Mouse (Mus musculus) midbrain, embryonic 12.5 days (tissue): ENCODE measurements around the gene Psmb6. TPM values are rescaled to one million over a fixed set of nuclear protein-coding genes. Genes with fewer than 3 reads are reported as not detected.

Source experiments
- ATAC-seq: fragments of 200-750 bp; cut with Nextera tagmentation; 2 replicates; pipeline ENCODE4 v1.8.0; 2017; ENCODE audit warnings: low read depth, moderate TSS enrichment, moderate library complexity; ENCODE audit not compliant: low FRiP score
- H3K27ac ChIP-seq: fragments of 300-500 bp; sonication (generic); replicated peaks from 2 replicates; pipeline ENCODE4 v1.5.1; 2016; ENCODE audit warnings: mild to moderate bottlenecking
- H3K27me3 ChIP-seq: fragments of 300-500 bp; sonication (generic); 2 replicates; pipeline ENCODE4 v1.6.1; 2016; ENCODE audit warnings: mild to moderate bottlenecking
- H3K36me3 ChIP-seq: fragments of 300-500 bp; sonication (generic); 2 replicates; pipeline ENCODE4 v1.6.1; 2016
- H3K4me1 ChIP-seq: fragments of 300-500 bp; sonication (generic); 2 replicates; pipeline ENCODE4 v1.6.1; 2016
- H3K4me2 ChIP-seq: fragments of 300-500 bp; sonication (generic); replicated peaks from 2 replicates; pipeline ENCODE4 v1.6.1; 2016; ENCODE audit warnings: mild to moderate bottlenecking, moderate library complexity
- H3K4me3 ChIP-seq: fragments of 300-500 bp; sonication (generic); 2 replicates; pipeline ENCODE4 v1.5.1; 2016; ENCODE audit warnings: mild to moderate bottlenecking
- H3K9ac ChIP-seq: fragments of 300-500 bp; sonication (generic); replicated peaks from 2 replicates; pipeline ENCODE4 v1.6.1; 2016; ENCODE audit warnings: mild to moderate bottlenecking, moderate library complexity
- H3K9me3 ChIP-seq: fragments of 300-500 bp; sonication (generic); 2 replicates; pipeline ENCODE4 v1.6.1; 2016; ENCODE audit warnings: mild to moderate bottlenecking
- WGBS: fragments of 180-500 bp; shearing (Covaris S2); methylation state at CpG from one replicate; pipeline ENCODE4 v1.1.7; 2016; 5-methylcytosine and 5-hydroxymethylcytosine counted together
- polyA plus RNA-seq: library from polyadenylated mRNA; unstranded; fragments of >200 nt; fragmentation: Nextera tagmentation; extraction: Ambion mirVana; gene quantifications from 2 replicates; pipeline ENCODE4 v1.2.1, GENCODE M21; 2016

The Psmb6 gene
- polyA plus RNA-seq, 1 experiment from 2014 or later, result 783 TPM

DNA sequence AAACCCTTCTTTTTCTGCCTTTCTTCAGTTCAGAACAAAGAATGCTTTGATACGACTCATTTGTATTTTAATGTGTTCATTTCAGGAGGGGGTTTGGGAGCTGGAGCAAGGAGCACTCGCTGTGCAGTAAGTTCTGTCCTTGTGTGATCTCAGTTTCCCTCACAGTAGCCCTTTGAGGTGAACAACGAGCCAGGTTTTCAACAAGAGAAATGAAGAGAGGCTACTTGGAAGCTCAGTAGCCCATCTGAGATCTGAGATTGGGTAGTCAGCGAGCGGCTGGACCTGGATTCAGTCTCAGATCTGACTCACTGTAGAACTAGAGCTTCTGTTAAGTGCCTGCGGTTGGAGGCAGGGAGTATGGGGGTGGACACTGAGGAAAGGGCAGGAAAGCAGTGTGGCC, 48.7 kb downstream of the Psmb6 start:
- ATAC-seq, result no peak

DNA sequence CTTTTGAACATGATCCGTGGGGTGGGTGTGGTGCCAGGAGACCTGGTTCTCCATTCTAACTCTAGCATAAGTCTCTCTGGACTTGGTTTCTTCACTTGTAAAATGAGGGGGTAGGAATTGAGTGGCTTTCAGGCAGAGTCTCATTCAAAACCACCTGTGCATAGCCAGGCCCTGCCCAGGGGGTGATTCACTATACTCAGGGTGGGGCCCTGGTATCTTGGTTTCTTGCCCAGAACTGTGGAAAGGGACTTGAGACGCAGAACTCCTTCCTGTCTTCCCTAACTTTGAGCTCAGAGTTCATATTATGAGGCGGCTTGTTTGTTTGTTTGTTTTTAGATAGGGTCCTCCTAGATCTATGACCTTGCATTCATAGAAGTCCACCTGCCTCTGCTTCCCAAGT, 52.0 kb downstream of the Psmb6 start:
- 86% methylated on average over 3 of the region's 3 CpGs for WGBS
- Histone ChIP-seq H3K4me3 (no peak overlapping the region), H3K4me1 (peaks cover 46% of the 10 kb centered on the region), H3K9me3 (no peaks in the 10 kb centered on the region), H3K27ac (no peak overlapping the region), H3K27me3 (no peaks in the 10 kb centered on the region), H3K9ac (no peak overlapping the region), H3K4me2 (no peak overlapping the region), H3K36me3 (no peaks in the 10 kb centered on the region)
- ATAC-seq, result no peak

More for the DNA sequence above, 48.7 kb downstream of the Psmb6 start:
- Histone ChIP-seq H3K9me3 (no peaks in the 10 kb centered on the region), H3K9ac (no peak overlapping the region), H3K27ac (peak overlapping the region; percentile 7; the same call in 1 of the 2 replicates), H3K4me2 (no peak overlapping the region), H3K4me3 (no peak overlapping the region), H3K27me3 (no peaks in the 10 kb centered on the region), H3K36me3 (no peaks in the 10 kb centered on the region), H3K4me1 (peaks cover 32% of the 10 kb centered on the region)
- 65% methylated on average over 6 of the region's 6 CpGs for WGBS

Other genes starting within 250 kb of the Psmb6 start
- gene Alox12e, start 202.7 kb upstream of the Psmb6 start, polyA plus RNA-seq, result not detected in 2 replicates
- gene Alox15, start 173.3 kb upstream of the Psmb6 start, polyA plus RNA-seq, result 0.14 and 0.21 TPM in 2 replicates
- gene Pelp1, start 115.3 kb upstream of the Psmb6 start, polyA plus RNA-seq, result 40.0 and 40.3 TPM in 2 replicates
- gene Arrb2, start 92.7 kb upstream of the Psmb6 start, polyA plus RNA-seq, result 37.0 and 41.1 TPM in 2 replicates
- 37.6 and 39.2 TPM in 2 replicates for gene Med11, start 73.4 kb upstream of the Psmb6 start, polyA plus RNA-seq
- 0.21 and 0.33 TPM in 2 replicates for gene Zmynd15, start 65.9 kb upstream of the Psmb6 start, polyA plus RNA-seq
- 1.6 and 1.7 TPM in 2 replicates for gene Cxcl16, start 65.4 kb upstream of the Psmb6 start, polyA plus RNA-seq
- 0.46 TPM in 1 of 2 replicates, not detected in the other for gene Tm4sf5, start 20.1 kb upstream of the Psmb6 start, polyA plus RNA-seq
- gene Vmo1, start 10.8 kb upstream of the Psmb6 start, polyA plus RNA-seq, result not detected in 2 replicates
- 0.26 TPM in 1 of 2 replicates, not detected in the other for gene Gltpd2, start 6.2 kb upstream of the Psmb6 start, polyA plus RNA-seq
- not detected in 2 replicates for gene Gm40193, start 7.6 kb downstream of the Psmb6 start, polyA plus RNA-seq
- gene Pld2, start 14.7 kb downstream of the Psmb6 start, polyA plus RNA-seq, result 4.0 and 5.7 TPM in 2 replicates
- 14.7 and 16.8 TPM in 2 replicates for gene Mink1, start 37.5 kb downstream of the Psmb6 start, polyA plus RNA-seq
- not detected in 2 replicates for gene 4930544D05Rik, start 90.5 kb downstream of the Psmb6 start, polyA plus RNA-seq
- gene Chrne, start 93.8 kb downstream of the Psmb6 start, polyA plus RNA-seq, result 0.32 TPM in 1 of 2 replicates, not detected in the other
- gene Gp1ba, start 113.8 kb downstream of the Psmb6 start, polyA plus RNA-seq, result 0.35 and 0.37 TPM in 2 replicates
- 96.6 and 101 TPM in 2 replicates for gene Rnf167, start 121.9 kb downstream of the Psmb6 start, polyA plus RNA-seq
- 138 and 149 TPM in 2 replicates for gene Slc25a11, start 122.1 kb downstream of the Psmb6 start, polyA plus RNA-seq
- gene Pfn1, start 129.3 kb downstream of the Psmb6 start, polyA plus RNA-seq, result 1,047 and 1,099 TPM in 2 replicates
- gene Eno3, start 131.8 kb downstream of the Psmb6 start, polyA plus RNA-seq, result 12.0 and 12.7 TPM in 2 replicates
- gene Spag7, start 144.0 kb downstream of the Psmb6 start, polyA plus RNA-seq, result 156 and 160 TPM in 2 replicates
- 13.0 and 14.9 TPM in 2 replicates for gene Camta2, start 162.7 kb downstream of the Psmb6 start, polyA plus RNA-seq
- gene Inca1, start 174.8 kb downstream of the Psmb6 start, polyA plus RNA-seq, result 0.86 and 1.3 TPM in 2 replicates
- gene Kif1c, start 175.2 kb downstream of the Psmb6 start, polyA plus RNA-seq, result 2.0 and 2.2 TPM in 2 replicates
- gene Zfp3, start 238.8 kb downstream of the Psmb6 start, polyA plus RNA-seq, result 10.6 and 11.7 TPM in 2 replicates